ENCODE assay signal across 12 mouse cellular contexts in genomic region chr13:52476222-52476621, GRCm38 (mm10). TPM values are rescaled to one million over a fixed set of nuclear protein-coding genes. Genes with fewer than 3 reads are reported as not detected.
DNase-seq lines count a peak whose midpoint lies in the region; ATAC-seq and TF ChIP-seq lines count a peak whose summit lies in the region.
"Had no signal": no experiment of that assay in that cellular context is flagged by ENCODE, and none has a peak within 500 bp of the region (broad histone marks: within the 10 kb centered on the region; RNA-seq: fewer than 3 reads in every experiment).

No protein-coding gene starts in this region.

- H3K4me2 ChIP-seq in kidney, embryonic 15.5 days, result no peak overlapping the region
- H3K4me2 ChIP-seq in embryonic facial prominence, embryonic 11.5 days (ENCODE audit: low read depth, low read length), result no peak overlapping the region
- H3K4me2 ChIP-seq: embryonic facial prominence, embryonic 13.5 days; intestine, embryonic 15.5 days; lung, embryonic 15.5 days had no signal

- H3K36me3 ChIP-seq in kidney, embryonic 15.5 days, result no peaks in the 10 kb centered on the region
- no peaks in the 10 kb centered on the region for H3K36me3 ChIP-seq in thymus, adult 2 months (ENCODE audit: control insufficient read depth, insufficient read depth, low read length)
- no peaks in the 10 kb centered on the region for H3K36me3 ChIP-seq in embryonic facial prominence, embryonic 11.5 days (replicated peaks; ENCODE audit: control insufficient read depth, insufficient read depth, low read depth, low read length)
- H3K36me3 ChIP-seq in forebrain, embryonic 10.5 days (replicated peaks), result no peaks in the 10 kb centered on the region
- H3K36me3 ChIP-seq: embryonic facial prominence, embryonic 13.5 days; intestine, embryonic 15.5 days; lung, embryonic 15.5 days had no signal

- no peaks in the 10 kb centered on the region for H3K9me3 ChIP-seq in kidney, embryonic 15.5 days (replicated peaks)
- no peaks in the 10 kb centered on the region for H3K9me3 ChIP-seq in embryonic facial prominence, embryonic 11.5 days (replicated peaks; ENCODE audit: control insufficient read depth, low read length)
- no peaks in the 10 kb centered on the region for H3K9me3 ChIP-seq in forebrain, embryonic 10.5 days
- H3K9me3 ChIP-seq: embryonic facial prominence, embryonic 13.5 days; intestine, embryonic 15.5 days; lung, embryonic 15.5 days had no signal

- WGBS in kidney, embryonic 15.5 days, result 66% methylated on average over 3 of the region's 3 CpGs
- WGBS in thymus, adult 2 months, result 62% methylated on average over 3 of the region's 3 CpGs
- WGBS in embryonic facial prominence, embryonic 11.5 days, result 44% methylated on average over 3 of the region's 3 CpGs
- WGBS in forebrain, embryonic 10.5 days, result 57% methylated on average over 3 of the region's 3 CpGs

- no peak overlapping the region for H3K9ac ChIP-seq in kidney, embryonic 15.5 days
- H3K9ac ChIP-seq in embryonic facial prominence, embryonic 11.5 days (replicated peaks; ENCODE audit: low read length), result no peak overlapping the region
- H3K9ac ChIP-seq: embryonic facial prominence, embryonic 13.5 days; intestine, embryonic 15.5 days; lung, embryonic 15.5 days had no signal

- TF ChIP-seq POLR2A in thymus, adult 2 months (IDR thresholded peaks at IDR 0.05; ENCODE audit: control insufficient read depth, extremely low read depth, insufficient read depth, low read length, poor library complexity), result no peak

- H3K27ac ChIP-seq in kidney, embryonic 15.5 days, result no peak overlapping the region
- no peak overlapping the region for H3K27ac ChIP-seq in thymus, adult 2 months (ENCODE audit: control insufficient read depth, insufficient read depth, low read length)
- no peak overlapping the region for H3K27ac ChIP-seq in embryonic facial prominence, embryonic 11.5 days (replicated peaks; ENCODE audit: low read depth, low read length)
- no peak overlapping the region for H3K27ac ChIP-seq in forebrain, embryonic 10.5 days
- H3K27ac ChIP-seq: embryonic facial prominence, embryonic 13.5 days; intestine, embryonic 15.5 days had no signal

- ATAC-seq in kidney, embryonic 15.5 days (replicated peaks; ENCODE audit: low FRiP score), result no peak
- ATAC-seq in embryonic facial prominence, embryonic 11.5 days (replicated peaks; ENCODE audit: insufficient number of reproducible peaks, low FRiP score, low TSS enrichment, low read depth), result no peak
- ATAC-seq: activated CD4-positive, CD25-positive, alpha-beta regulatory T cell, adult 4 months; intestine, embryonic 15.5 days had no signal

- DNase-seq in kidney, adult 18-20 months, result peak; percentile 6
- DNase-seq in thymus, adult 2 months, result peak; percentile 24
- DNase-seq in thymus, adult 18-20 months, result no peak
- peak; percentile 20 for DNase-seq in embryonic facial prominence, embryonic 11.5 days (ENCODE audit: low spot score)
- peak; percentile 55 for DNase-seq in thymus, postnatal 4 days
- no peak for DNase-seq in forebrain, embryonic 10.5 days (ENCODE audit: extremely low spot score, low spot score)
- DNase-seq in urinary bladder, adult 2 months (ENCODE audit: low spot score), result no peak

- H3K4me3 ChIP-seq in kidney, embryonic 15.5 days (replicated peaks), result no peak overlapping the region
- H3K4me3 ChIP-seq in thymus, adult 2 months (ENCODE audit: control insufficient read depth, insufficient read depth, low read length), result no peak overlapping the region
- H3K4me3 ChIP-seq in embryonic facial prominence, embryonic 11.5 days (ENCODE audit: low read depth, low read length), result no peak overlapping the region
- no peak overlapping the region for H3K4me3 ChIP-seq in forebrain, embryonic 10.5 days
- H3K4me3 ChIP-seq: embryonic facial prominence, embryonic 13.5 days; intestine, embryonic 15.5 days; lung, embryonic 15.5 days had no signal

- no peak for TF ChIP-seq CTCF in thymus, adult 2 months (IDR thresholded peaks at IDR 0.05; ENCODE audit: borderline replicate concordance, control insufficient read depth, extremely low read depth, insufficient read depth, low read length, poor library complexity)

- H3K27me3 ChIP-seq in kidney, embryonic 15.5 days, result no peaks in the 10 kb centered on the region
- H3K27me3 ChIP-seq in thymus, adult 2 months (ENCODE audit: control insufficient read depth, insufficient read depth, low read length), result no peaks in the 10 kb centered on the region
- no peaks in the 10 kb centered on the region for H3K27me3 ChIP-seq in embryonic facial prominence, embryonic 11.5 days (ENCODE audit: control insufficient read depth, insufficient read depth, low read length)
- H3K27me3 ChIP-seq in forebrain, embryonic 10.5 days (ENCODE audit: poor library complexity, severe bottlenecking), result peaks cover 36% of the 10 kb centered on the region
- H3K27me3 ChIP-seq: embryonic facial prominence, embryonic 13.5 days; intestine, embryonic 15.5 days; lung, embryonic 15.5 days had no signal

- H3K4me1 ChIP-seq in kidney, embryonic 15.5 days, result no peaks in the 10 kb centered on the region
- peaks cover 7% of the 10 kb centered on the region; the same call in 1 of the 2 replicates for H3K4me1 ChIP-seq in thymus, adult 2 months (replicated peaks; ENCODE audit: control insufficient read depth, insufficient read depth, low read length)
- no peaks in the 10 kb centered on the region for H3K4me1 ChIP-seq in embryonic facial prominence, embryonic 11.5 days (ENCODE audit: control insufficient read depth, insufficient read depth, low read length)
- no peaks in the 10 kb centered on the region; the same call in 1 of the 2 replicates for H3K4me1 ChIP-seq in forebrain, embryonic 10.5 days
- H3K4me1 ChIP-seq: embryonic facial prominence, embryonic 13.5 days; intestine, embryonic 15.5 days; lung, embryonic 15.5 days had no signal

RNA-seq across cellular contexts. Expression of gene Diras2, which starts 54.9 kb away (rescaled TPM):
- 0.17 and 0.40 TPM in 2 replicates for polyA plus RNA-seq in kidney, embryonic 15.5 days (2015; fragmentation: Nextera tagmentation; extraction: Ambion mirVana)
- polyA plus RNA-seq in thymus, adult 2 months (2012; rRNA removed), result 21.0 and 22.4 TPM in 2 replicates
- polyA plus RNA-seq in embryonic facial prominence, embryonic 11.5 days (2014; fragmentation: Nextera tagmentation; extraction: Ambion mirVana), result 0.14 and 0.22 TPM in 2 replicates
- 0.02 and 0.05 TPM in 2 replicates for polyA plus RNA-seq in forebrain, embryonic 10.5 days (2016; fragmentation: Nextera tagmentation; extraction: Ambion mirVana)
- polyA plus RNA-seq in urinary bladder, adult 2 months (2012; rRNA removed), result 6.0 and 9.8 TPM in 2 replicates
- polyA plus RNA-seq: activated CD4-positive, CD25-positive, alpha-beta regulatory T cell, adult 4 months had no signal

Comparison
In these comparisons a context has a peak if more than half of its experiments do, and no peak if none do; other contexts are left out.
1. DNase-seq: peak in kidney, adult 18-20 months (single experiment), thymus, adult 2 months (single experiment), embryonic facial prominence, embryonic 11.5 days (single experiment) and thymus, postnatal 4 days (single experiment); none in thymus, adult 18-20 months (0 of 2), forebrain, embryonic 10.5 days (single experiment) and urinary bladder, adult 2 months (single experiment).